In genomic region chr9:72496691-72497090, GRCm38 (mm10) we compare ENCODE assay signal across 26 mouse cellular contexts.
"Had no signal": no experiment of that assay in that cellular context is flagged by ENCODE, and none has a peak within 500 bp of the region (broad histone marks: within the 10 kb centered on the region; RNA-seq: fewer than 3 reads in every experiment).

No protein-coding gene starts in this region.

- ATAC-seq: hindbrain, embryonic 16.5 days; inflammation-experienced regulatory T-cells, adult 6 months; intestine, embryonic 15.5 days; intestine, postnatal 0 days; liver, embryonic 12.5 days had no signal

- H3K36me3 ChIP-seq: heart, embryonic 10.5 days; heart, embryonic 12.5 days; hindbrain, embryonic 10.5 days; hindbrain, embryonic 12.5 days; intestine, embryonic 15.5 days; limb, embryonic 13.5 days; limb, embryonic 15.5 days; liver, embryonic 12.5 days had no signal

- H3K9ac ChIP-seq: heart, embryonic 12.5 days; hindbrain, embryonic 12.5 days; hindbrain, embryonic 14.5 days; intestine, embryonic 15.5 days; limb, embryonic 13.5 days; limb, embryonic 15.5 days; liver, embryonic 12.5 days; liver, embryonic 14.5 days had no signal

- H3K27ac ChIP-seq: gastrocnemius, adult 2 months; heart, embryonic 10.5 days; hindbrain, embryonic 10.5 days; hindbrain, embryonic 12.5 days; hindbrain, embryonic 14.5 days; intestine, embryonic 15.5 days; left cerebral cortex, adult 2 months; limb, embryonic 13.5 days; limb, embryonic 15.5 days; liver, embryonic 12.5 days; liver, embryonic 14.5 days had no signal

- H3K27me3 ChIP-seq: heart, embryonic 12.5 days; hindbrain, embryonic 12.5 days; intestine, embryonic 15.5 days; limb, embryonic 13.5 days; limb, embryonic 15.5 days; liver, embryonic 12.5 days had no signal

- H3K4me2 ChIP-seq: heart, embryonic 12.5 days; hindbrain, embryonic 12.5 days; hindbrain, embryonic 14.5 days; intestine, embryonic 15.5 days; limb, embryonic 13.5 days; limb, embryonic 15.5 days; liver, embryonic 12.5 days had no signal

- H3K4me3 ChIP-seq: gastrocnemius, adult 2 months; heart, embryonic 10.5 days; heart, embryonic 12.5 days; hindbrain, embryonic 10.5 days; hindbrain, embryonic 12.5 days; intestine, embryonic 15.5 days; left cerebral cortex, adult 2 months; limb, embryonic 13.5 days; limb, embryonic 15.5 days; liver, embryonic 12.5 days had no signal

- H3K4me1 ChIP-seq: heart, embryonic 12.5 days had no signal

- H3K9me3 ChIP-seq: heart, embryonic 10.5 days; heart, embryonic 12.5 days; hindbrain, embryonic 10.5 days; hindbrain, embryonic 12.5 days; intestine, embryonic 15.5 days; limb, embryonic 13.5 days; limb, embryonic 15.5 days; liver, embryonic 12.5 days had no signal

- DNase-seq: gastrocnemius, postnatal 10 days; gastrocnemius, postnatal 25 days; heart, adult 18-20 months; heart, postnatal 10 days; heart, postnatal 4 days; kidney, adult 18-20 months; kidney, adult 8-10 months; kidney, postnatal 10 days; kidney, postnatal 25 days; kidney, postnatal 4 days; left cerebral cortex, postnatal 4 days had no signal
